Mouse (Mus musculus): Measurements from ENCODE around the gene Smco4. TPM values are rescaled to one million over a fixed set of nuclear protein-coding genes. Genes with fewer than 3 reads are reported as not detected.

The Smco4 gene
- polyA plus RNA-seq (2014; fragmentation: Nextera tagmentation; extraction: Ambion mirVana): 2.0 and 2.8 TPM in 2 replicates

GRCm38 (mm10) chr9:15493235-15493924 is at the start of gene Smco4:
Gene Smco4 (plus strand): TSS chr9:15493432.
- ATAC-seq (ENCODE audit: low FRiP score): peak; percentile 89
- Histone ChIP-seq H3K27me3 (ENCODE audit: control insufficient read depth, insufficient read depth, low read length) (no peaks in the 10 kb centered on the region), H3K4me1 (replicated peaks; ENCODE audit: control insufficient read depth, insufficient read depth, low read length) (no peaks in the 10 kb centered on the region; the same call in 1 of the 2 replicates), H3K4me3 (ENCODE audit: low read depth, low read length) (peak within 1 kb of the TSS; percentile 75), H3K9me3 (ENCODE audit: control insufficient read depth, low read length) (no peaks in the 10 kb centered on the region), H3K36me3 (ENCODE audit: control insufficient read depth, insufficient read depth, low read length) (no peaks in the 10 kb centered on the region), H3K27ac (ENCODE audit: low read depth, low read length) (0 out of 2 replicates have a peak within 1 kb of the TSS, but pooled peaks have one; percentile 24), H3K4me2 (replicated peaks; ENCODE audit: low read depth, low read length) (peak within 1 kb of the TSS; percentile 91), H3K9ac (ENCODE audit: low read depth, low read length) (peak within 1 kb of the TSS; percentile 82)
- under 1% methylated on average over 60 of the region's 101 CpGs for WGBS
- DNase-seq (ENCODE audit: low spot score): peak; percentile 83

GRCm38 (mm10) chr9:15447397-15447796 is 45.8 kb upstream of the Smco4 start:
- Histone ChIP-seq H3K27me3 (ENCODE audit: control insufficient read depth, insufficient read depth, low read length) (no peaks in the 10 kb centered on the region), H3K4me1 (replicated peaks; ENCODE audit: control insufficient read depth, insufficient read depth, low read length) (no peaks in the 10 kb centered on the region), H3K9me3 (ENCODE audit: control insufficient read depth, low read length) (no peaks in the 10 kb centered on the region), H3K9ac (ENCODE audit: low read depth, low read length) (no peak overlapping the region), H3K36me3 (ENCODE audit: control insufficient read depth, insufficient read depth, low read length) (no peaks in the 10 kb centered on the region), H3K27ac (ENCODE audit: low read depth, low read length) (no peak overlapping the region), H3K4me3 (ENCODE audit: low read depth, low read length) (no peak overlapping the region), H3K4me2 (replicated peaks; ENCODE audit: low read depth, low read length) (no peak overlapping the region)
- no peak for ATAC-seq (ENCODE audit: low FRiP score)
- DNase-seq (ENCODE audit: low spot score): no peak
- 72% methylated on average over 2 of the region's 2 CpGs for WGBS

DNA sequence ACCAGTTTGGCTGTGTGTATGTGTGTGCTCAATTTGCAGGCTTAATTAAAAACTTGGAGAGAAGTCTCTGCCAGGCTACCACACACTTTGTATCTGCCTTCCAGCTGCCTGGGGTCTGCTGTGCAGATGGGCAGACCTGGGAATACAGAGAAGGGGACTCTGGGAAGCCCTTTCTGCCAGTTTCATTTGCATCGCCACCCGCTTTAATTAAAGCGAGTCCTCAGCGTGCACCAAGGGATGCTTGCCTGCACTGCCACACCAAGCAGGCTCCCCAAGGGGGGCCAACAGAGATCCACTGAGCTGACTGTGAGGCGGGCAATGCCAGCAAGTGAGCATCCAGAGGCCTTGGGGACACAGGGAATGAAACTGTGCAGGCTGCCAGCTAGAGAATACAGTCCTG is 42.3 kb upstream of the Smco4 start:
- ATAC-seq (ENCODE audit: low FRiP score): no peak

GRCm38 (mm10) chr9:15472256-15472655 is 21.0 kb upstream of the Smco4 start:
- Histone ChIP-seq H3K36me3 (ENCODE audit: control insufficient read depth, insufficient read depth, low read length) (no peaks in the 10 kb centered on the region), H3K27me3 (ENCODE audit: control insufficient read depth, insufficient read depth, low read length) (no peaks in the 10 kb centered on the region), H3K27ac (ENCODE audit: low read depth, low read length) (no peak overlapping the region), H3K4me2 (replicated peaks; ENCODE audit: low read depth, low read length) (no peak overlapping the region), H3K4me3 (ENCODE audit: low read depth, low read length) (no peak overlapping the region), H3K4me1 (replicated peaks; ENCODE audit: control insufficient read depth, insufficient read depth, low read length) (no peaks in the 10 kb centered on the region), H3K9ac (ENCODE audit: low read depth, low read length) (no peak overlapping the region), H3K9me3 (ENCODE audit: control insufficient read depth, low read length) (no peaks in the 10 kb centered on the region)
- WGBS: 74% methylated on average over 4 of the region's 4 CpGs
- DNase-seq (ENCODE audit: low spot score) (no peak), ATAC-seq (ENCODE audit: low FRiP score) (no peak)

More for the DNA sequence above, 42.3 kb upstream of the Smco4 start:
- Histone ChIP-seq H3K27ac (ENCODE audit: low read depth, low read length) (no peak overlapping the region), H3K9ac (ENCODE audit: low read depth, low read length) (no peak overlapping the region), H3K4me2 (replicated peaks; ENCODE audit: low read depth, low read length) (no peak overlapping the region), H3K4me3 (ENCODE audit: low read depth, low read length) (no peak overlapping the region), H3K27me3 (ENCODE audit: control insufficient read depth, insufficient read depth, low read length) (no peaks in the 10 kb centered on the region), H3K9me3 (ENCODE audit: control insufficient read depth, low read length) (no peaks in the 10 kb centered on the region), H3K36me3 (ENCODE audit: control insufficient read depth, insufficient read depth, low read length) (no peaks in the 10 kb centered on the region), H3K4me1 (replicated peaks; ENCODE audit: control insufficient read depth, insufficient read depth, low read length) (no peaks in the 10 kb centered on the region)
- DNase-seq (ENCODE audit: low spot score): no peak
- 40% methylated on average over 5 of the region's 5 CpGs for WGBS

DNA sequence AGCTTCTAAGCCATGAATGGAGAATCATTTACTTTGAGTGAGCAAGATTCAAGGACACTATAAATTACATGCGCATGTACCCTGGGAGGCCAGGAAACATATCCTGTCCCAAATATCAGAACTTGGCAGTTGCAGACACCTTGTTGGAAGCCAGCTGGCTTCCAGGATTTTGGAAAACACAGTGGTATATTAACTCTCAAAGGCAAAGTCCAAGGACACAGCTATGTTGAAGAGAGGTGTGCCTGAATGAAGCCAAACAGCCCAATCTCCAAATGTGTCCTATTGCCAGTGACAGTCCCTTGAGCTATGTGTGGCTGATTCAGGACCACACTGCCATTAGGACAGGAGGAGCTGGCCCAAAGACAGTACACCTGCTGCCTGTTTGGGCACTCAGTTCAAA is 20.0 kb upstream of the Smco4 start:
- Histone ChIP-seq H3K9me3 (ENCODE audit: control insufficient read depth, low read length) (no peaks in the 10 kb centered on the region), H3K36me3 (ENCODE audit: control insufficient read depth, insufficient read depth, low read length) (no peaks in the 10 kb centered on the region), H3K27ac (ENCODE audit: low read depth, low read length) (no peak overlapping the region), H3K27me3 (ENCODE audit: control insufficient read depth, insufficient read depth, low read length) (no peaks in the 10 kb centered on the region), H3K9ac (ENCODE audit: low read depth, low read length) (no peak overlapping the region), H3K4me1 (replicated peaks; ENCODE audit: control insufficient read depth, insufficient read depth, low read length) (no peaks in the 10 kb centered on the region), H3K4me2 (replicated peaks; ENCODE audit: low read depth, low read length) (no peak overlapping the region), H3K4me3 (ENCODE audit: low read depth, low read length) (no peak overlapping the region)
- WGBS: 98% methylated on average over 1 of the region's 1 CpGs
- DNase-seq (ENCODE audit: low spot score) (no peak), ATAC-seq (ENCODE audit: low FRiP score) (no peak)

DNA sequence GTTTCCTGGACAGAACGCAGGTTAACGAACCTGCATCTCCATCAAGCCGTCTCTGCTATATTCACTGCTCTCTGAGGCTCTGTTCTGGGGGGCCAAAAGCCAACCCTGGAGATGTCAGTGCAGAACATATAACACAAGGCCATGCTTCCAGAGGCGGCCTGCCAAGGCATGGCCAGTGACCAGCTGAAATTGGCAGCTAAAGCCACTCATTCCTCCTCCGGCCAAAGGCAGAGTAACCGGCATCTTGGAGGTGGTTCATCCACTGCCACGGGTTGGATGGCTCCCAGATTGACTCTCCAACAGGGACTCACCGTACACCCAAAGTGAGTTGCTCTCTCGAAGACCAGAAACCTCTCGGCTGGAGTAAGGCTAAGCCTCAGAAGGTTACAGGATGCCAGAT is 15.7 kb upstream of the Smco4 start:
- Histone ChIP-seq H3K27me3 (ENCODE audit: control insufficient read depth, insufficient read depth, low read length) (no peaks in the 10 kb centered on the region), H3K4me2 (replicated peaks; ENCODE audit: low read depth, low read length) (no peak overlapping the region), H3K9ac (ENCODE audit: low read depth, low read length) (no peak overlapping the region), H3K4me1 (replicated peaks; ENCODE audit: control insufficient read depth, insufficient read depth, low read length) (no peaks in the 10 kb centered on the region), H3K9me3 (ENCODE audit: control insufficient read depth, low read length) (no peaks in the 10 kb centered on the region), H3K4me3 (ENCODE audit: low read depth, low read length) (no peak overlapping the region), H3K27ac (ENCODE audit: low read depth, low read length) (no peak overlapping the region), H3K36me3 (ENCODE audit: control insufficient read depth, insufficient read depth, low read length) (no peaks in the 10 kb centered on the region)
- WGBS: 92% methylated on average over 10 of the region's 10 CpGs
- ATAC-seq (ENCODE audit: low FRiP score): no peak
- no peak for DNase-seq (ENCODE audit: low spot score)

- H3K9me3 ChIP-seq (ENCODE audit: control insufficient read depth, low read length): no peaks in the 10 kb centered on the region
- no peaks in the 10 kb centered on the region for H3K27me3 ChIP-seq (ENCODE audit: control insufficient read depth, insufficient read depth, low read length)
- no peak overlapping the region for H3K27ac ChIP-seq (ENCODE audit: low read depth, low read length)
- ATAC-seq (ENCODE audit: low FRiP score) (no peak), DNase-seq (ENCODE audit: low spot score) (no peak)
- no peaks in the 10 kb centered on the region for H3K4me1 ChIP-seq (replicated peaks; ENCODE audit: control insufficient read depth, insufficient read depth, low read length)
- no peak overlapping the region for H3K9ac ChIP-seq (ENCODE audit: low read depth, low read length)
- H3K36me3 ChIP-seq (ENCODE audit: control insufficient read depth, insufficient read depth, low read length): no peaks in the 10 kb centered on the region
- H3K4me2 ChIP-seq (replicated peaks; ENCODE audit: low read depth, low read length): no peak overlapping the region
- no peak overlapping the region for H3K4me3 ChIP-seq (ENCODE audit: low read depth, low read length)
- WGBS: 48% methylated on average over 2 of the region's 2 CpGs
Observed at GRCm38 (mm10) chr9:15487682-15488424, 5.4 kb upstream of the Smco4 start.

DNA sequence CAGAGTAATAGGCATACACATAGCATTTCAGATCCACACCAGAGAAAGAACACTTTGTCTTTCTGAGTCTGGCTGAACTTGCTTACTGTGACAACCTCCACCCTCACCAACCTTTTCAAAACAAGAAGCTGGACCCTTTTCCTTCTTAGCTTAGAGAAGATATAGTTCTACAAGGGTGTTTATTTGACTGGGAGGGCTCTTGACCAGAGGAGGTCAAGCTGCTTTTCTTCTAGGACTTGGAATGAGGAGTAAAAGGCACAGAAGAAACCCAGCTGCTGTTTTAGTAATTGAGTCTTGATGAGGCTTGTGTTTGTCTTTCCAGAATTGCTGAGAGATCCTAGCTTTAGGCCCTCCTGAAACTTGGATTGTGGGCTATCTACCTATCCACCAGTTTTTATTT is 3.9 kb upstream of the Smco4 start:
- Histone ChIP-seq H3K4me2 (replicated peaks; ENCODE audit: low read depth, low read length) (no peak overlapping the region), H3K27me3 (ENCODE audit: control insufficient read depth, insufficient read depth, low read length) (no peaks in the 10 kb centered on the region), H3K9ac (ENCODE audit: low read depth, low read length) (no peak overlapping the region), H3K4me1 (replicated peaks; ENCODE audit: control insufficient read depth, insufficient read depth, low read length) (no peaks in the 10 kb centered on the region; the same call in 1 of the 2 replicates), H3K27ac (ENCODE audit: low read depth, low read length) (no peak overlapping the region), H3K4me3 (ENCODE audit: low read depth, low read length) (no peak overlapping the region), H3K36me3 (ENCODE audit: control insufficient read depth, insufficient read depth, low read length) (no peaks in the 10 kb centered on the region), H3K9me3 (ENCODE audit: control insufficient read depth, low read length) (no peaks in the 10 kb centered on the region)
- DNase-seq (ENCODE audit: low spot score) (no peak), ATAC-seq (ENCODE audit: low FRiP score) (no peak)
